Mouse (Mus musculus): Measurements from ENCODE around the gene Elovl5. TPM values are rescaled to one million over a fixed set of nuclear protein-coding genes. Genes with fewer than 3 reads are reported as not detected.
"Not testable (repeated sequence)": the region's sequence is repeated elsewhere in the genome, so short reads cannot be mapped to it uniquely, and the experiment has no call there.

The Elovl5 gene
- polyA plus RNA-seq, 1 experiment from 2014 or later: 72.7 TPM

DNA sequence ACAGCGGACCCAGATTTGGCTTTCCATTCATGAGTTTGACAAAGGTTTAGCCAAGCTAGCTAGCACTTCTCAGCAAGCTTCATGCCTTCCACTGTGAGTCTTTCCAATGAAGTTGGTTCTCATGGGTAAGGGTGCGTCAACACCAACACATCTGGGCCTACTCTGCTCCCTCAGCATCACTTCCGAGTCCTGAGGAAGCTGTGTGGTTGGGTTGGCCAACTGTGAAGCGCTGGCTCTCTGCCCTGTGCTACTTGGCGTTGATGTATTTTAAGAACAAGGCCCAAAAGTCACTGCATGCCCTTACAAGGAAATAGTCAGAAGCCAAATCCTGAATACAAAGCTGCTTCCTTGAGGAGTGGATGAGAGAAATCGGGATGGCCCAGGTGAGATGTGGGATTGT lies 75.1 kb downstream of the Elovl5 start:
- H3K4me1 ChIP-seq (replicated peaks): peaks cover 8% of the 10 kb centered on the region; the same call in 1 of the 2 replicates
- H3K36me3 ChIP-seq: no peaks in the 10 kb centered on the region
- H3K27ac ChIP-seq: no peak overlapping the region
- WGBS: 90% methylated on average over 6 of the region's 6 CpGs
- no peak overlapping the region for H3K4me3 ChIP-seq
- no peaks in the 10 kb centered on the region for H3K9me3 ChIP-seq
- H3K27me3 ChIP-seq (ENCODE audit: insufficient read depth, poor library complexity, severe bottlenecking): no peaks in the 10 kb centered on the region
- no peak for DNase-seq (ENCODE audit: low spot score)

- DNase-seq (ENCODE audit: low spot score): no peak
- no peak overlapping the region for H3K27ac ChIP-seq
- H3K36me3 ChIP-seq: no peaks in the 10 kb centered on the region
- peaks cover 8% of the 10 kb centered on the region; the same call in 1 of the 2 replicates for H3K4me1 ChIP-seq (replicated peaks)
- no peaks in the 10 kb centered on the region for H3K27me3 ChIP-seq (ENCODE audit: insufficient read depth, poor library complexity, severe bottlenecking)
- WGBS: 84% methylated on average over 1 of the region's 1 CpGs
- H3K4me3 ChIP-seq: no peak overlapping the region
- H3K9me3 ChIP-seq: no peaks in the 10 kb centered on the region
These were observed 75.9 kb downstream of the Elovl5 start for GRCm38 (mm10) chr9:77993101-77993500.

GRCm38 (mm10) chr9:77993538-77994255 lies 76.5 kb downstream of the Elovl5 start:
- 89% methylated on average over 2 of the region's 2 CpGs for WGBS
- not testable (repeated sequence) for H3K4me3 ChIP-seq; H3K4me1 ChIP-seq (replicated peaks); H3K9me3 ChIP-seq; H3K27me3 ChIP-seq (ENCODE audit: insufficient read depth, poor library complexity, severe bottlenecking); H3K36me3 ChIP-seq; H3K27ac ChIP-seq; DNase-seq (ENCODE audit: low spot score)

DNA sequence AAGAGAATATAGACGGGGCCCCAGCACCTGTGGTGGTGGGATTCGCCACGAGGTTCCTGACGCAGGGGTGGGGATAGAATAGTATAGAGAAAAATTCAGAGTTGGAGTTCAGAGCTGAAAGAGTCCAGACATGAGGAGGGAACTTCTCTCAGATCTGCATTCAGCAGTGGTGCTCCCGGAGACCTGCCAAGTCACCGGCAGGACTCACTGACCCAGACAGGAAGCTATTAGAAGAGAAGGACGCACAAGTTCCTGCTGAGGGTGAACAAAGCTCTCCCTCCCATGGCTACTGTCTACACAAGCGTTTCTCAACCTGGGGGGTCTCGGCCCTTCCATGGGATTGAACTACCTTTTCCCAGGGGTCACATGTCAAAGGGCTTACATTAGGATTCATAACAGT lies 78.1 kb downstream of the Elovl5 start:
- no peak overlapping the region for H3K4me3 ChIP-seq
- 74% methylated on average over 9 of the region's 9 CpGs for WGBS
- H3K9me3 ChIP-seq: no peaks in the 10 kb centered on the region
- H3K4me1 ChIP-seq (replicated peaks): no peaks in the 10 kb centered on the region
- no peak overlapping the region for H3K27ac ChIP-seq
- H3K36me3 ChIP-seq: no peaks in the 10 kb centered on the region
- DNase-seq (ENCODE audit: low spot score): no peak
- no peaks in the 10 kb centered on the region for H3K27me3 ChIP-seq (ENCODE audit: insufficient read depth, poor library complexity, severe bottlenecking)

DNA sequence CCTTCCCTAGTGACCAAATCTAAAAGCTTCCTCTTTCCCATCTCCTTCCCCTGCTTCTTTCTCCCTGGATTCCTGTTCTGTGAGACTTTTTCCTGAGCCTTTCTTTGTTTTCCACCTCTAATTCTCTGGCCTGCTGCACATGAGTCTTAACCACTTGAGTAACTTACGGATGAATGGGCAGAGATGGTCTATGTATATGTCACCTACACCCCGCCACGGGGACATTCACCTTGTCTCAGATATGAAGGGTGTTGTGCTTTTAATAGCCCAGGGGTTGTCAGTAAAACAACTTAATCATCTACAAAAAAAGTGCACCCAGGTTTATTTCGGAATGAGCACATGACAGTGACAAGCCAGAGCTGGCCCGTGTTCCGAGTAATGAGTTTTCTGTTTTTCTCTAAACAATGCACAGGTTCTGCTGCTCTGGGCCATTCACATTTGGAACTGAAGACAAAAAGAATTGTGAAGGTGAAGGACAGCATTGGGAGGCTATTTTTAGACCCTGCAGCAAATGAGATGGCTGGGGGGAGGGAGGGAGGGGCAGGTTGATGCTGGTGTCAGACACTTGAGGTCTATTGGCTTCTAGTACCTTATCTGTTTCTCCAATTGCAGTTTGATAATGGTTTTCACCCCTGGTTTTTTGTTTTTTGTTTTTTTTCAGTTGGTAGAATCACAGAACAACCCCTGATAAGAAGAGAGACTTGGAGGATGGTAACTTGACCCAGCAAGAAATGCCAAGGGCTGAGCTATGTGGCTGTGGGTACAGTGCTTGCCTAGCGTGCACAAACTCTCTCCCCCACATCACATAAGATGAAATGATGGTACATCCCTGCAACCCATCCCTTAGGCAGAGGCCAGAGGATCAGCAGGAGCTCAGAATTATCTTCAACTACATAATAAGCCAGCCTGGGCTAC lies 83.7 kb downstream of the Elovl5 start:
- WGBS: 90% methylated on average over 7 of the region's 7 CpGs
- H3K36me3 ChIP-seq: no peaks in the 10 kb centered on the region
- DNase-seq (ENCODE audit: low spot score): no peak

GRCm38 (mm10) chr9:78003278-78003677 lies 86.1 kb downstream of the Elovl5 start:
- no peaks in the 10 kb centered on the region for H3K4me1 ChIP-seq (replicated peaks)
- WGBS: 87% methylated on average over 2 of the region's 2 CpGs

More for the DNA sequence above, 83.7 kb downstream of the Elovl5 start:
- no peaks in the 10 kb centered on the region for H3K4me1 ChIP-seq (replicated peaks)
- H3K9me3 ChIP-seq: no peaks in the 10 kb centered on the region
- no peak overlapping the region for H3K27ac ChIP-seq
- no peak overlapping the region for H3K4me3 ChIP-seq
- no peaks in the 10 kb centered on the region for H3K27me3 ChIP-seq (ENCODE audit: insufficient read depth, poor library complexity, severe bottlenecking)

DNA sequence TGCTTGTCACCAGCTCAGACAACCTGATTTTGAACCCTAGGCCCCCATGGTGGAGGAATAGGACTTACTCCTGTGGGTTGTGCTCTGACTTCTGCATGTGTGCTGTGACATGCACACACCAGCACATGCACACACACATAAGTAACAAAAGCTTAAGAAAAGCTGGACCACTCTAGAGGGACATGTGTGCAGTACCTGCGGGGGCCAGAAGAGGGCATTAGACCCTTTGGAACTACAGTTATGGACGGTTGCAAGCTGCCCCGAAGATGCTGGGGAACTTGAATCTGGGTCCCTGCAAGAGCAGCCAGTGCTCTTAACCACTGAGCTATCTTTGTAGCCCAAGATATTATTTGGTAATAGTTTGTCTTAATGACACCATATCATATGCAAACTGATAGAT lies 88.3 kb downstream of the Elovl5 start:
- no peaks in the 10 kb centered on the region for H3K36me3 ChIP-seq
- no peaks in the 10 kb centered on the region for H3K9me3 ChIP-seq
- H3K27ac ChIP-seq: no peak overlapping the region
- 52% methylated on average over 3 of the region's 3 CpGs for WGBS
- no peaks in the 10 kb centered on the region for H3K4me1 ChIP-seq (replicated peaks)
- DNase-seq (ENCODE audit: low spot score): peak; percentile 23
- H3K4me3 ChIP-seq: no peak overlapping the region
- H3K27me3 ChIP-seq (ENCODE audit: insufficient read depth, poor library complexity, severe bottlenecking): no peaks in the 10 kb centered on the region

More at GRCm38 (mm10) chr9:78003278-78003677, 86.1 kb downstream of the Elovl5 start:
- H3K4me3 ChIP-seq: no peak overlapping the region
- no peaks in the 10 kb centered on the region for H3K27me3 ChIP-seq (ENCODE audit: insufficient read depth, poor library complexity, severe bottlenecking)
- H3K9me3 ChIP-seq: no peaks in the 10 kb centered on the region
- H3K27ac ChIP-seq: no peak overlapping the region
- no peak for DNase-seq (ENCODE audit: low spot score)
- H3K36me3 ChIP-seq: no peaks in the 10 kb centered on the region

- peak; percentile 75 for DNase-seq (ENCODE audit: low spot score)
- no peak overlapping the region for H3K4me3 ChIP-seq
- H3K4me1 ChIP-seq (replicated peaks): no peaks in the 10 kb centered on the region
- no peak overlapping the region for H3K27ac ChIP-seq
- WGBS: 62% methylated on average over 19 of the region's 19 CpGs
- no peaks in the 10 kb centered on the region for H3K9me3 ChIP-seq
- H3K27me3 ChIP-seq (ENCODE audit: insufficient read depth, poor library complexity, severe bottlenecking): no peaks in the 10 kb centered on the region
- H3K36me3 ChIP-seq: no peaks in the 10 kb centered on the region
These were observed 89.2 kb downstream of the Elovl5 start for GRCm38 (mm10) chr9:78006209-78007001.

DNA sequence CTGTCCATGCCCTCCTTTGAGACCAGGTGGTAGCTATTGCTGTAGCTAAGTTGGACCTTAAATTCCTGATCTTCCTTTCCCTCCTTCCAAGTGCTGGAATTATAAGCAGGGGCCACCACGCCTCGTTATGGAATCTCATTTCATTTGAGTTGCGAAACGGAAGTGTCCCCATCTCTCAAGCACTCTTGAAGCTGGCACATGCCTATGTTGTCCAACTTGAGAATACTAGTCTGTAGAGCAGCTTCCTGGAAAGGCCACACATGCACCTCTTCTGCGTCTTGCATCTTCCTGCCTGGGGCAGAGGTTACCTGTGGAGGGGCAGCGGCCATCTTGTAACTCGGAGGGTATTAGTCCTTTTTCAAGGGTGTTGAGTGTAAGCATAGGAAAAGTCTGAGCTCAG lies 92.2 kb downstream of the Elovl5 start:
- no peaks in the 10 kb centered on the region for H3K27me3 ChIP-seq (ENCODE audit: insufficient read depth, poor library complexity, severe bottlenecking)
- no peaks in the 10 kb centered on the region for H3K36me3 ChIP-seq
- no peak overlapping the region for H3K4me3 ChIP-seq
- H3K27ac ChIP-seq: no peak overlapping the region
- H3K9me3 ChIP-seq: no peaks in the 10 kb centered on the region
- H3K4me1 ChIP-seq (replicated peaks): no peaks in the 10 kb centered on the region
- DNase-seq (ENCODE audit: low spot score): no peak
- WGBS: 91% methylated on average over 7 of the region's 7 CpGs

DNA sequence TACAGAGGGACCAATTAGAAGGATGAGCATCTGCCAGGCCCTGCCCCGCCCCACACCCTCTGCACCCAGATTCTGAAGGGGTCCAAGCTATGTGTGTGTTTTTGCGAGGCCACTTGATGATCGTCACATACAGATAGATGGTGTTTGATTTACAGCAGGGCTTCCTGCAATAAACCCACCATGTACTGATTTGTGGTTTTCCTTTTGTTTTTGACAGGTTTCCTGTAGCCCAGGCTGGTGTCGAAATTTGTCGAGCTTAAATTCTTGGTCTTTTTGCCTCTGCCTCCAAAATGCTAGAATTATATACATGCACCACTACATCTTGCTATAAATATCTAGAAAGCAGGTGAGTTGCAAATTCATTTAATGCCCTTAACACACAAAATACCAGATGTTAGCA lies 93.0 kb downstream of the Elovl5 start:
- Histone ChIP-seq H3K4me3 (no peak overlapping the region), H3K9me3 (no peaks in the 10 kb centered on the region), H3K4me1 (replicated peaks) (no peaks in the 10 kb centered on the region), H3K27ac (no peak overlapping the region), H3K27me3 (ENCODE audit: insufficient read depth, poor library complexity, severe bottlenecking) (no peaks in the 10 kb centered on the region), H3K36me3 (no peaks in the 10 kb centered on the region)
- 94% methylated on average over 5 of the region's 5 CpGs for WGBS
- no peak for DNase-seq (ENCODE audit: low spot score)

- 91% methylated on average over 10 of the region's 10 CpGs for WGBS
- Histone ChIP-seq H3K4me3 (no peak overlapping the region), H3K9me3 (no peaks in the 10 kb centered on the region), H3K4me1 (replicated peaks) (no peaks in the 10 kb centered on the region), H3K27ac (no peak overlapping the region), H3K36me3 (no peaks in the 10 kb centered on the region), H3K27me3 (ENCODE audit: insufficient read depth, poor library complexity, severe bottlenecking) (no peaks in the 10 kb centered on the region)
- DNase-seq (ENCODE audit: low spot score): no peak
These were observed 93.5 kb downstream of the Elovl5 start for GRCm38 (mm10) chr9:78010707-78011106.

DNA sequence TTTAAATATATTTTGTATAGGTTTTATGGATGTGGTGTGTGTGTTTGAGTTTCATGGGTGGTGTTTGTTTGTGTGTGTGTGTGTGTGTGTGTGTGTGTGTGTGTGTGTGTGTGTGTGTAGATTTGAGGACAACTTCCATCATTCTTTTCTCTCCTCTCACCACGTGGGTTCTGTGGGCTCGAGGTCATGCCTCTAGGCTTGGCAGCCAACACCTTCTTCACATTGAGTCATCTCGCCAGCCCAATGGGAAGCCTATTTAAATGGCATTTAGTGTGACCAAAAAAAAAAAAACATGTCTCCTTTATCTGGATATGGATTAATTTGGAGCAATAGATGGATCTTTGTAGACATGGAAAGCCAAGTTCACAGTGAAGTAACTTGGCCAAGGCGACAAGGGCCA lies 94.9 kb downstream of the Elovl5 start:
- no peak for DNase-seq (ENCODE audit: low spot score)
- Histone ChIP-seq H3K9me3 (no peaks in the 10 kb centered on the region), H3K27ac (no peak overlapping the region), H3K36me3 (no peaks in the 10 kb centered on the region), H3K27me3 (ENCODE audit: insufficient read depth, poor library complexity, severe bottlenecking) (no peaks in the 10 kb centered on the region), H3K4me3 (no peak overlapping the region), H3K4me1 (replicated peaks) (peaks cover 7% of the 10 kb centered on the region)
- WGBS: 88% methylated on average over 4 of the region's 4 CpGs
